Mouse (Mus musculus) activated CD4-positive, CD25-positive, alpha-beta regulatory T cell, adult 4 months (primary cell): ENCODE results near the gene Iqch. TPM values are rescaled to one million over a fixed set of nuclear protein-coding genes. Genes with fewer than 3 reads are reported as not detected.

Experiments used
- ATAC-seq: one replicate; pipeline ENCODE4 v1.8.0; 2017
- polyA plus RNA-seq, 2 experiments: library from polyadenylated mRNA; unstranded; fragments of 100-300 nt; shearing (Covaris generic); gene quantifications; one replicate each; pipeline ENCODE4 v1.2.1; 2017

The Iqch gene
- polyA plus RNA-seq, 2 experiments from 2014 or later, result not detected

- ATAC-seq, result no peak
These were observed 113.1 kb downstream of the Iqch start for GRCm38 (mm10) chr9:63489156-63489555.

GRCm38 (mm10) chr9:63465561-63465960 lies 136.7 kb downstream of the Iqch start:
- no peak for ATAC-seq

GRCm38 (mm10) chr9:63462296-63462695 lies 140.0 kb downstream of the Iqch start:
- ATAC-seq, result no peak

- ATAC-seq, result no peak
These were observed 145.9 kb downstream of the Iqch start for GRCm38 (mm10) chr9:63456401-63456800.

- ATAC-seq, result no peak
These were observed 148.0 kb downstream of the Iqch start for GRCm38 (mm10) chr9:63454341-63454740.

GRCm38 (mm10) chr9:63450531-63451030 lies 151.7 kb downstream of the Iqch start:
- no peak for ATAC-seq

GRCm38 (mm10) chr9:63443695-63444094 lies 158.6 kb downstream of the Iqch start:
- no peak for ATAC-seq

- no peak for ATAC-seq
These were observed 171.6 kb downstream of the Iqch start for GRCm38 (mm10) chr9:63430652-63431051.

- ATAC-seq, result no peak
These were observed 181.1 kb downstream of the Iqch start for GRCm38 (mm10) chr9:63421096-63421736.

GRCm38 (mm10) chr9:63420396-63420795 lies 181.9 kb downstream of the Iqch start:
- ATAC-seq, result no peak

GRCm38 (mm10) chr9:63400176-63400575 lies 202.1 kb downstream of the Iqch start:
- ATAC-seq, result no peak

GRCm38 (mm10) chr9:63399463-63399815 lies 202.9 kb downstream of the Iqch start:
- ATAC-seq, result no peak

- ATAC-seq, result peak; percentile 79
These were observed 203.5 kb downstream of the Iqch start, which contains the start of gene 2300009A05Rik for GRCm38 (mm10) chr9:63398611-63399462. TSS of gene 2300009A05Rik (minus strand) at chr9:63399246.

- ATAC-seq, result no peak
These were observed 206.7 kb downstream of the Iqch start for GRCm38 (mm10) chr9:63395612-63396011.

- ATAC-seq, result no peak
These were observed 211.0 kb downstream of the Iqch start for GRCm38 (mm10) chr9:63391307-63391706.

- ATAC-seq, result no peak
These were observed 219.5 kb downstream of the Iqch start for GRCm38 (mm10) chr9:63382761-63383160.

GRCm38 (mm10) chr9:63380326-63380725 lies 222.0 kb downstream of the Iqch start:
- no peak for ATAC-seq

GRCm38 (mm10) chr9:63378174-63378573 lies 224.1 kb downstream of the Iqch start:
- ATAC-seq, result no peak

- ATAC-seq, result peak; percentile 97
These were observed 224.8 kb downstream of the Iqch start, which contains the start of gene Map2k5 for GRCm38 (mm10) chr9:63377270-63378142. TSS of gene Map2k5 (minus strand) at chr9:63377902.

- no peak for ATAC-seq
These were observed 229.0 kb downstream of the Iqch start for GRCm38 (mm10) chr9:63373315-63373714.

GRCm38 (mm10) chr9:63372541-63372940 lies 229.8 kb downstream of the Iqch start:
- no peak for ATAC-seq
